Mouse (Mus musculus): ENCODE results near the gene Ndufa7.
"Not testable (repeated sequence)": the region's sequence is repeated elsewhere in the genome, so short reads cannot be mapped to it uniquely, and the experiment has no call there.

Gene Ndufa7

GRCm38 (mm10) chr17:33875797-33876196 lies 51.4 kb downstream of the Ndufa7 start:
- DNase-seq (ENCODE audit: low spot score): not testable (repeated sequence)

GRCm38 (mm10) chr17:33884320-33884719 lies 59.9 kb downstream of the Ndufa7 start:
- DNase-seq (ENCODE audit: low spot score): not testable (repeated sequence)

GRCm38 (mm10) chr17:33887802-33888201 lies 63.4 kb downstream of the Ndufa7 start:
- DNase-seq (ENCODE audit: low spot score): not testable (repeated sequence)
